Mouse (Mus musculus) G1E (cell line): ENCODE measurements around the gene Arpc1a.

ENCODE experiments used
- CTCF ChIP-seq: IDR thresholded peaks from 2 replicates; pipeline ENCODE4 v1.5.1; 2012; ENCODE audit warnings: low read depth, low read length, inconsistent platforms, mixed read lengths
- GATA1 ChIP-seq: IDR thresholded peaks from 2 replicates; pipeline ENCODE4 v1.6.1; 2012; ENCODE audit warnings: borderline replicate concordance, low read length, inconsistent platforms, mixed read lengths
- GATA2 ChIP-seq: IDR thresholded peaks from 2 replicates; pipeline ENCODE4 v1.6.1; 2012; ENCODE audit warnings: low read depth, low read length, inconsistent platforms, borderline replicate concordance
- POLR2AphosphoS5 ChIP-seq: IDR thresholded peaks from 2 replicates; pipeline ENCODE4 v1.6.1; 2012; ENCODE audit warnings: low read depth, low read length, inconsistent platforms; ENCODE audit not compliant: insufficient replicate concordance
- TAL1 ChIP-seq: conservative IDR thresholded peaks from 2 replicates; pipeline ENCODE4 v1.6.1; 2012; ENCODE audit warnings: low read depth, low read length, inconsistent platforms, mixed read lengths

- TF ChIP-seq CTCF (no peak), TAL1 (no peak), GATA2 (no peak), GATA1 (no peak), POLR2AphosphoS5 (no peak)
These were observed 29.8 kb downstream of the Arpc1a start for GRCm38 (mm10) chr5:145113416-145113815.
